12 mouse cellular contexts compared by ENCODE assay signal in the genomic region with DNA sequence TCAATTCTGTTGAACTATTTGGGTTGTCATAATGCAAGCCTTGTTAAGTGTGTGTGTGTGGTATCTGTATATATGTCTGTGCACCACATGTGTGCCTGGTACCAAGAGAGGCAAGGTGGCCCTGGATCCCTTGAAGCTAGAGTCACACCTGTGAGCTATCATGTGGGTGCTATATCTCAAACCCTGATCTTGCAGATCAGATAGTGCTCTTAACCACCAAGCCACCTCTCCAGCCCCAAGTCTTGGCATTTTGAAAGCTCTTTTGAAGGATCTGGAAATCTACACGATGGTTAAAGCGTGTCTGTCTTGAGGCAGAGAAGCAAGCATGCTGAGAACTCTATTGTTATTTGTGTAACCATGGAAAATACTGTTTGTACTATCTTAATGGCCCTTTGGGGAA. TPM values are rescaled to one million over a fixed set of nuclear protein-coding genes. Genes with fewer than 3 reads are reported as not detected.
"Had no signal": no experiment of that assay in that cellular context is flagged by ENCODE, and none has a peak within 500 bp of the region (broad histone marks: within the 10 kb centered on the region; RNA-seq: fewer than 3 reads in every experiment).

No protein-coding gene starts in this region.

- DNase-seq: kidney, adult 11 months; kidney, adult 9 months; kidney, postnatal 10 days; lung, embryonic 14.5 days; lung, postnatal 10 days; lung, postnatal 4 days; retina, postnatal 1 day had no signal

RNA-seq across cellular contexts. Expression of a gene that starts 30.8 kb away (rescaled TPM):
- polyA plus RNA-seq: midbrain, embryonic 12.5 days had no signal

RNA-seq across cellular contexts. Expression of a gene that starts 40.4 kb away (rescaled TPM):
- polyA plus RNA-seq: liver, embryonic 12.5 days; liver, embryonic 16.5 days; midbrain, embryonic 16.5 days; neural tube, embryonic 13.5 days had no signal
